Mouse (Mus musculus) left cerebral cortex, postnatal 36 days (tissue): ENCODE measurements at regions not wholly inside any gene's neighbourhood (a gene's known extent, or its start where the extent isn't known, plus 50 kb on each side); places are given as distances from the start of the nearest gene placed in this dataset.
"Not testable (repeated sequence)": the region's sequence is repeated elsewhere in the genome, so short reads cannot be mapped to it uniquely, and the experiment has no call there.

Source experiments
- DNase-seq, 2 experiments: peaks; one replicate each; pipeline ENCODE4 v3.0.0; 2021 to 2022; ENCODE audit warnings: low spot score in 2 of 2, mixed read lengths in 1 of 2
- intact Hi-C: fragments of 180-260 bp; cut with DNase I; formaldehyde crosslinking; loops from one replicate; pipeline ENCODE4 v1.15.1; 2025

- DNase-seq = no peak
- intact Hi-C loops = no loop called here
Measured at GRCm38 (mm10) chr6:6389454-6390445, 172.8 kb upstream of the Slc25a13 start.

GRCm38 (mm10) chr6:6388835-6389440 is 172.0 kb upstream of the Slc25a13 start:
- no peak for DNase-seq
- intact Hi-C loops = no loop called here

GRCm38 (mm10) chr6:6387571-6387970 is 170.6 kb upstream of the Slc25a13 start:
- intact Hi-C loops = no loop called here
- DNase-seq = no peak

GRCm38 (mm10) chr6:6384971-6385370 is 168.0 kb upstream of the Slc25a13 start:
- no peak for DNase-seq
- intact Hi-C loops = no loop called here

GRCm38 (mm10) chr6:6384441-6384840 is 167.5 kb upstream of the Slc25a13 start:
- intact Hi-C loops = no loop called here

GRCm38 (mm10) chr6:6372421-6372820 is 155.4 kb upstream of the Slc25a13 start:
- intact Hi-C loops = no loop called here

More at GRCm38 (mm10) chr6:6384441-6384840, 167.5 kb upstream of the Slc25a13 start:
- no peak for DNase-seq

GRCm38 (mm10) chr6:6371444-6372093 is 154.6 kb upstream of the Slc25a13 start:
- intact Hi-C loops = no loop called here
- no peak for DNase-seq

More at GRCm38 (mm10) chr6:6372421-6372820, 155.4 kb upstream of the Slc25a13 start:
- DNase-seq = no peak

GRCm38 (mm10) chr6:6364037-6364436 is 147.1 kb upstream of the Slc25a13 start:
- no peak for DNase-seq
- intact Hi-C loops = no loop called here

- DNase-seq = no peak
- intact Hi-C loops = no loop called here
Measured at GRCm38 (mm10) chr6:6362678-6363354, 145.8 kb upstream of the Slc25a13 start.

GRCm38 (mm10) chr6:6361181-6361580 is 144.2 kb upstream of the Slc25a13 start:
- DNase-seq, intact Hi-C loops: not testable (repeated sequence)

GRCm38 (mm10) chr6:6357477-6357876 is 140.5 kb upstream of the Slc25a13 start:
- intact Hi-C loops = no loop called here
- no peak for DNase-seq

GRCm38 (mm10) chr6:6356967-6357366 is 140.0 kb upstream of the Slc25a13 start:
- DNase-seq = no peak
- intact Hi-C loops = no loop called here

GRCm38 (mm10) chr6:6335251-6335650 is 118.3 kb upstream of the Slc25a13 start:
- DNase-seq = no peak

GRCm38 (mm10) chr6:6330271-6330670 is 113.3 kb upstream of the Slc25a13 start:
- intact Hi-C loops = no loop called here
- DNase-seq = no peak

More at GRCm38 (mm10) chr6:6335251-6335650, 118.3 kb upstream of the Slc25a13 start:
- intact Hi-C loops = no loop called here

GRCm38 (mm10) chr6:6325516-6325915 is 108.5 kb upstream of the Slc25a13 start:
- intact Hi-C loops = no loop called here
- no peak for DNase-seq

GRCm38 (mm10) chr6:6316725-6317124 is 99.8 kb upstream of the Slc25a13 start:
- no peak for DNase-seq
- intact Hi-C loops = no loop called here

- DNase-seq = peak in 1 of 2 experiments; percentile 12
- intact Hi-C loops = no loop called here
Measured at GRCm38 (mm10) chr6:6313171-6313570, 96.2 kb upstream of the Slc25a13 start.

GRCm38 (mm10) chr6:6310213-6310612 is 93.2 kb upstream of the Slc25a13 start:
- DNase-seq = no peak
- intact Hi-C loops = no loop called here

- intact Hi-C loops = no loop called here
- DNase-seq = no peak
Measured at GRCm38 (mm10) chr6:6307618-6308017, 90.6 kb upstream of the Slc25a13 start.

- intact Hi-C loops = no loop called here
- no peak for DNase-seq
Measured at GRCm38 (mm10) chr6:6303767-6304166, 86.8 kb upstream of the Slc25a13 start.
